Mouse (Mus musculus) C2C12 (cell line): ENCODE measurements at regions not wholly inside any gene's neighbourhood (a gene's known extent, or its start where the extent isn't known, plus 50 kb on each side); places are given as distances from the start of the nearest gene placed in this dataset.

Experiments used
- CTCF ChIP-seq: IDR thresholded peaks from one replicate; pipeline ENCODE4 v1.5.1; 2011; ENCODE audit not compliant: control insufficient read depth, insufficient read depth, insufficient read length
- FOSL1 ChIP-seq: IDR thresholded peaks from one replicate; pipeline ENCODE4 v1.8.0; 2011; ENCODE audit warnings: mild to moderate bottlenecking, low read length; ENCODE audit not compliant: poor library complexity, insufficient read depth, severe bottlenecking
- MAX ChIP-seq: IDR thresholded peaks from one replicate; pipeline ENCODE4 v1.6.1; 2011; ENCODE audit warnings: mild to moderate bottlenecking, control low read depth

DNA sequence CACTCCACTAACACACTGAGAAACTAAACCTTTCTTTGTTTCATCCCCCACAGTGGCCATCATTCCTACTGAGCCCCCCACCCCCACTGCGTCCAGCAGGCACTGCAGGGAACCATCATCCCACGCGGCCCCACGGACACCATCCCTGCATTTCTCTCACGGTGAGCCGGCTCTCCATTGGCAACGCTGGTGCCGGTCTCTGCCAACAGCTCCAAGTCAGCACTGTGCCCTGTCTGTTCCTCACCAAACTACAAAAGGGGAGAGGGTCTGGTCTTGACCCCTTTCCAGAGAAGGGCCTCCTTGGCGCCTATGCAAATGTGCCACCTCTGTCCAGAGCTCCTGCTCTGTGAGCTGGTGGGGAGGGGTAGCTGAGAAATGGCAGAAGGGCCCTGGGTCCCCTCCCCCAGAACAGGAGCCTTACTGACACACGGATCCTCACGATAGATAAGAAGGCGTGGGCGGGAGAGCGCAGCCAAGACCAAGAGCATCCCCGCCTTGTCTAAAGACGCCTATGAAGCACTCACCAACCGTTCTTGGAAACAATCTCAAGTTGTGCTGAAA is 233.0 kb upstream of the Dio3 start:
- TF ChIP-seq CTCF (no peak), FOSL1 (no peak), MAX (no peak)
